Mouse (Mus musculus): ENCODE data around the gene Sp6.

The Sp6 gene

DNA sequence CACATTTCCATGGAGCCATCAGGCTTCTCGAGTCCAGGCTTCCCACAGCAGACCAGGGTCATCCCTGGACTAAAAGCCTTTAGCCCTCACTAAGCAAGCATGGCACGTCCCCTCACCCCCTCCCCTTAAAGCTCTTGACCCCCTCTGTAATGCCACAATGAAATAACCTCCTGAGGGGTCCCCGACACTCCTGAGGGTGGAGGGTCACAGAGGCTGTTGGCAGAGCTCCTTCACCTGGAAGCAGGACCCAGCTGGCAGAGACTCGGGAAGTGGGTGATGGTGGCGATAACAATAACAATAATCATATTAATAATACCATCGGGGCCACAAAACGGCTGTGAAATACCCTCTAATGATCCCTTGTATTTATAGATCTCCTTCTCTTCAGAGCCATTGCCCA is 30.3 kb upstream of the Sp6 start, which contains the start of gene Sp2:
Gene Sp2 (minus strand): TSS at position 101 of the 400 bp plus-strand sequence.
- no peak for DNase-seq

DNA sequence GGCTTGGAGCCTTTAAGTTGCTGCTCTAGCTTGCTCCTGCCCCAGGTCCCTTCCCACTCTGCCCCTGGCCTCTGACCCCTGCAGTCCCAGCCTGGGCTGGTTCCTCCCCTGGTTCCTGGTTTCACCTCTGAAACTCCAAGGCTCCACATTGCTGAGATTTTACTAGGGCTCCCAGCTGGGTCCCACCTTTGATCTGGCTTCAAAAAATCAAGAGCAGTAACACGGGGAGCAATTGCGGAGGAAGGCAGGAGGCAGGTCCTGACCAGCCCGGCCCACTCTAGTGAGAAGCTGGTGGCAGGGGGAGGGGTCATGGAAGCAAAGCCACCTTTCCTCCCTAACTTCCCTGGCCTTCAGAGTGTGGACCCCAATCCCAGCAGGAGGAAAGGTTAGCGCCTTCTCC is 28.3 kb upstream of the Sp6 start:
- DNase-seq = no peak

DNA sequence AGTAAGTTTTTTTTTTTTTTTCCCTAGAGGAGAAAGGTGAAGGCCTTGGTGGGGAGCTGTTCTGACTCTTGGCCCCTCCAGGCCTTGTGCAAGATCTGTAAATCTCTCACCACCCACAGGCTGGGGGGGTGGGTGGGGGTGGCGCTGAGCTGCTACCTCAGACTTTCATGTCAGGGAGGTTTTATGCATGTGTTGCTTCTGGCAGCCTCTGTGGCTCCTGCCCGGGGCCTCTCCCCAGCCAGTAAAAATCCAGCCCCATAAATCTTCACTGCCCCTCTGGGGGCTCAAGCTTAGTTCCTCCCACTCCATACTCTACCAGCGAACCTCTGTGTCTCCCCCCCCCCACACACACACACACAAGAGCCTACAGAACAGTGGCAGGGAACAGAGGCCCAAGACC is 26.7 kb upstream of the Sp6 start:
- no peak for DNase-seq

DNA sequence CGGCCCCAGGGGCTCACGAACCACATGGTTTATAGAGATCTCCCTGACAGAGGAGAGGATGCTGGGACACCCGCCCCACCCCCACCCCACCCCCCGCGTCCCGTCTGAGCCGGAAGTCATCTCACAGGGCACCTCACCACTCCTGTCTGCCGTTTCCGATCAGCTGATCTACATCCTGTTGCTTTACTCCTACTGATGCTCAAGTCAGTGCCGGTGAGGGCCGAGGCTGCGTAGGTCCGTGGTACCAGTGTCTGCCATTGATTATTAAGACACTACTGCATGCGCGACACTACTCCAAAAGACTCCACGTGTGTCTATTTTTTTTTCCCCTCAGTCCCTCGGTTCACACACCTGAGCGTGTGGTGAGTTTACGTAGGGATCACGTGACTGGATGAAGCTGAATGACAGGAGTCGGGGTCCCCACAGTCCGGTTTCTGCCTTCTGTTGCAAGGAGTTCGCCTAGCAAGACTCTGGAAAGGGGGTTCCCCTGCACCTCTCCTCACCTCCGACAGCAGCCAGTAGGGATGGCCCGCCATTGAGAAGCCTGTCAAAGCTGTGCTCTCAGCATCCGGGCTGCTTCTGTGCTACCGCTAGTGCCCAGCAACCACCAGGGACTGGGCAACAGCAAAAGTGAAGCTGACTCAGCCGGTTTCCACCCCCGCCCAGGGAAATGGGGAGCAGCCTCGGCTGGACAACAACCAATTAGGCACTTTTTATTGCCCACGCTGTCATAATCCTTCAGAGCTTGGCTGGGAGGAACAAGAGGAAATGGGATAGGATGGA is 25.1 kb upstream of the Sp6 start:
- DNase-seq = no peak

DNA sequence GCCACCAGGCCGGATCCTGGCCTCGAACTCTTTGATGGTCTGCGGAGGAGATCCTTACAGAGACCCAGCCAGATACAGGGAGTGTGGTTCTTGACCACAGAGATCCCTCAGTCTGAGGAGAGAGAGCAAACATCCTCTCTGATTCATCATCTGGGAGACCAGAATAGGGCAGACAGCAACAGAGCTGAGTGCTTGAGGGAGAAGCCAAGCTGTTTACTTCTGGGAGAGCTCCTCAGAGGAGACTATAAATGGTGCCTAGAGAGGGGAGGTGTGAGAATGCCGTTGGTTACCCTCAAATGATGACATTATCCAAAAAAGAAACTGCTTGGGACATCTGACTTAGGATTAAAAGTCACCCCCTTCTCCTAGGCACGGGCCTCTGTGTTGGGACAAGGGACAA is 21.7 kb upstream of the Sp6 start:
- DNase-seq = no peak

DNA sequence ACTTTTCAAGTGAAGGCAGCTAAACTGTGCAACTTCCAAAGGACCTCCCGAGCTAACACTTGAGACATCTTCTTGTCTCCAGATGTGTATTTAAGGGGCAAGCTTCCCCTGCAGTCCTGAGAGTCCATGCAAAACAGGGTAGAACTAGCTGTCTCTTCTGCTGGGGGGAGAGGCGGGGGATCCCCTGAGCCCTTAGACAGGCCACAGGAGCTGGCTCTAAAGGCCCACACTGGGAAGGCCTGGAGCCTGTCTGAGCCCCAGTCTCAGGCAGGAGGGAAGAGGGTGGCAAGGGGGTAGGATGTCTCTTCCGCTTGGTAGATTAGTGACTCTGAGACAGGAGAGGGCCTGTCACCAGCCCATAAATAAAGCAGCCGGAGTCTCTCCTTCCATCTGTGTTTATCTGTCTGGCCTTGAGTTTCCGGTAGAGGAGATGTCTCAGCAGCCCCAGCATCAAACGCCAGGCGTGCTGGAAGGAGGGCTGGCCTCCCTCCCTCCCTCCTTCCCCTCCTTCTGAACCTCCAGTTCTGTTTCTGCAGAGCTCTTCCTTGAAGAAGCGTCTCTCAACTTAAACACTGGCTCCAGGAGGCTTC is 20.4 kb upstream of the Sp6 start:
- no peak for DNase-seq

DNA sequence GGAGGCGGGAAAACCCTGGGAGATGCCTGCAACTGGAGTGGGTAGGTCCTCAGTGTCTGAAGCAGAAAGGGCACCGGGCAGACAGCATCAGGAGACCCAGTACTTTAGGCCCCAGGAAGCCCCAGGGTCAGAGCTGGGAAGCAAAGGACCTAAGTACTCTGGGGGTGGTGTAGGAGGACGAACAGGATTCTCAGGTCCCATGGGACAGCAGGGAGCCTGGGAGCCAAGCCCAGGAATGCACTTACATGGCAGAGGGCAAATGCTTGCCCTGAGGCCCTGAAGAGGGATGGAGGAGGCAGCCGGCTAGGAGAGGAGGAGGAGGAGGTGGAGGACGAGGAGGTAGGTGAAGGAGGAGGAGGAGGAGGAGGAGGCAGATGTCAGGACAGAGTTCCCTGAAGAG is 18.2 kb upstream of the Sp6 start:
- no peak for DNase-seq

DNA sequence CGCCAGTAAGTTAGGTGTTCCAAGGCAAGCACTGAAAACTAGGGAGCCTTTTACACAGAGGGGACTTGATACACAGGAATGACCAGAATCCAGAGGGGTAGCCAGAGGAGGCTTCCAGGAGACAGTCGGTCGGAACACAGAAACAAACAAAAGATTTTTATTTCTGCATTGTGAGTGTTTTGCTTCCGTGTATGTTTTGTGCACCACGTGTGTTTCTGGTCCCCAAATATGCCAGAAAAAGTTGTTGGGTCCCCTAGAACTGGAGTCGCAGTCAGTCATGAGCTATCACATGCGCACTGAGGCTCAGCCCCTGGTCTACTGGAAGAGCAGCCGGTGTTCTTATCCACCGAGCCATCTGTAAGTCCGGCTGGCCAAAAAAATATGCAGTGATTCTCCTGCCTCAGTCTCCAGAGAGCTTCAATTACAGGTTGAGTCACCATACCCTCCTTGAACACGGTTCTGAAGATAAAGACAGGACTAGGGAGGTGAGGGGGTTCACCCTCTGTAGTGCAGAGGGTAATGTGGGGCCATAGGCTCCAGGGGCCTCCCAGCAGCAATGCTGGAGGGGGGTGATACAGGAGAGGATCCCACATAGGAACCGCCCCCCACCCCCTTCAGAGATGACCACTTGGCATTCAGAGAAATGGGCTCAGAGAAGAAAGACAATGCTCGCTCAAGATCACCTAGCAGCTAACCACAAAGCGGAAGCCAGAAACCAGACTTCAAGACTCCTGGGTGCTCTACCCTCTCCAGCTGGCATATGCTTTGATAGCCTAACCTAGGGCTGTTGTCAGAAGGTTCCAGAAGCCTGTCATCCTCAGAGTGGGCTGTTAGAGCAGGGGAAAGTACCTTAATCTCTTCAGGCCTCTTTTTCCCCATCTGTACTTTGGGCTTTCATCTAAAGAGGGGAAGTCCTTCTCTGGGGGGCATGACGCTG is 17.1 kb upstream of the Sp6 start:
- DNase-seq = no peak

DNA sequence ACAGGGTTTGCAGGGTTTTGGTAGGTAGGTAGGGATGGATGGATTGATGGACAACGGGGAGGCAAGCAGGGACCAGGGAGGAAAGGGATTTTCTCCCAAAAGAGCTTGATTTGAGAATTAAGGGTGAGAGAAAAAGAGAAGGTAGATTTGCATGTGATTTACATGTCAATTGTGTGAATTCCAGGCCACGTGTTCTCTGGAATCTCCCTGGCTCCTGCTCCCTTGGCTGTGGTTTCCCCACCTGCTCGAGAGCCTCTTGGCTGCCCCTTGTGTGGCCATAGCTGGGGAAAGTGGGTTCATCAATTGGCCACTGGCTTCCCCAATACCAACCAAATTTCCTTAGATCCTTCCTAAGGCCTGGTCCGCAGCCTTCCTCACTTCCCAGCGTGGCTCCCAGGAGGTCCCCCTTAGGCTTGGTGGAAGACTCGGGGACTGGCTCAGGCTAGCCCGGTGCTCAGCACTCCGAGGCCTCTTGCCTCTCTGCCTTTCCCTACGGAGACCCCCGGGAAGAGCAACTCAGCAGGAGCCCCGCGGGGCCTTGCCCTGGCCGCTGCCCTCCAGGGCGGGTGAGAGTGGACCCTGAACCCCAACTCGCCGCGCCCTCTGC is 16.3 kb upstream of the Sp6 start:
- DNase-seq = no peak

DNA sequence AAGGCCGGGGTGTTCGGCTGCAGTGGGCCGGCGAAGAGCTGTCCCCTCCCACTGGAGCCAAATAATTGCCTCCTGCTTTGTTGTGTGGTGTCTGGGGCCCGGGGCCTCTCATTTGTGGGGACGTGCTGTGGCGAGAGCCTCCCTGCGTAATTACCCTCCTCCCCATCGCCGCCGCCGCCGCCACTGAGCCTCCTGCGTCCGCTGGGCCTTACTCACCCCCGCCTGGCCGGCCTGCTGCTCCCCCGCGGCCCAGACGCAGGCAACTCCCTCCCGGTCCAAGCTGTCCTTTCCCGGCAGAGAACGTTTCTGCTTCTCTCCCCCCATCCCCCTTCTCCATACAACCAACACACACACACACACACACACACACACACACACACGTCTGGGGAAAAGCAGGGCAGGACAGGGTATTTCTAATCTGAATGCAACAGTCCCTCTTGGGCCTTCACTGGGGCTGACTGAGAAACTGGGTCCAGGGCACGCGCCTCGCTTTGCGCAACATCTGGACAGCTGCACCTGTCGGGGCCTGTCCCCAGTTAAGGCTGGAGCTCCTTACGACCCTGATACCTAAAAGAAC is 15.7 kb upstream of the Sp6 start:
- peak; percentile 67 for DNase-seq

DNA sequence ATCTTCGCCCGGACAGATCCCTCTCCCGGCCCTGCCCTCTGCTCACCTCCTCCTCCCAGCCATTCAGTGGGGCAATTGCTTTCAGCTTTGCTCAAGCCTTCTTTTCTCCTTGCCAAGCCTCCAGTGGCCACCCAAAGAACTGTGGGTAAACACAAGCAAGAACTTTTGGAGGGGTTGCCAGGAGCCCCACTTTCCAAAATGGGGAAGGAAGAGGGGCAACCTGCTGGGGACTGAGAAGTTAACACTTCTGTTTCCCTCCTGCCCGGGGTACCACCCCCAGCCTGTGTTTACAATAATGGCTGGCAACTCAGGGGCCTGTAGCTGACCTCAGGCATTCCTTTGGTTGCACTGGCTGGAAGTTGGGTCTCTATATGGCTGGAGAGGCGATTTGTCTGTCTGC is 10.0 kb upstream of the Sp6 start:
- DNase-seq = no peak

DNA sequence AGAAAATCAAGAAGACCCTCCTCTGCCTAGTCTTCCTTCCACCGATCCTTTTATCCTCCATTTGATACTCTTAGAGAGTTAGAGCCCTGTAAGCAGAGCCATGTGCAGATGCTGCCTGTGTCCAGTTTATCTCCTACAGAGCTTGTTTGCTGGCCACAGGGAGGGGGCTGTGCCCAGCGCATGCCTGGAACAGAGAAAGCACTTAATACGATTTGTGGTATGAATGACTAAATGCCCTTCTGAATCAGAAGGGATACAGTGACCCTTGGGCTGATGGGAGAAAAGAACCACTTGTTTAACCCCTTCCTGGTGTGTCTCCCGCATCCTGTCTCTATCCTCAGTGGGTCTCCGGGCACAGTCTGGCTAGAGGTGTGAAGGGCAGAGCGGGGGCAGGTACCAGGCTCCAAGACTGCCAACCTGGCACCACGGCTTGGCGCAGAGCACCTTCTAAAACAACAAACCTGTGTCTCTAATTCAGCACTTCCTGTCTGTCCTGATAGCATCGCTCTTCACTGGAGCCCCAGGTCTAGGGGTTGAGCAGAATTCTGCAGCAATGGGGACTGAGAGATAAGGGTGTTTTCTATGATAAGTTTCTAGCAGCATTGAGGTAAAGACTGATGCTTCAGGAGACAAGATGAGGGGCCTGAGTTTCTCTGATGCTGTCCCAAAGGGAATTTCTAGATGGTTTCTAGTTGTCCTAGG is 6.0 kb upstream of the Sp6 start:
- DNase-seq = no peak

DNA sequence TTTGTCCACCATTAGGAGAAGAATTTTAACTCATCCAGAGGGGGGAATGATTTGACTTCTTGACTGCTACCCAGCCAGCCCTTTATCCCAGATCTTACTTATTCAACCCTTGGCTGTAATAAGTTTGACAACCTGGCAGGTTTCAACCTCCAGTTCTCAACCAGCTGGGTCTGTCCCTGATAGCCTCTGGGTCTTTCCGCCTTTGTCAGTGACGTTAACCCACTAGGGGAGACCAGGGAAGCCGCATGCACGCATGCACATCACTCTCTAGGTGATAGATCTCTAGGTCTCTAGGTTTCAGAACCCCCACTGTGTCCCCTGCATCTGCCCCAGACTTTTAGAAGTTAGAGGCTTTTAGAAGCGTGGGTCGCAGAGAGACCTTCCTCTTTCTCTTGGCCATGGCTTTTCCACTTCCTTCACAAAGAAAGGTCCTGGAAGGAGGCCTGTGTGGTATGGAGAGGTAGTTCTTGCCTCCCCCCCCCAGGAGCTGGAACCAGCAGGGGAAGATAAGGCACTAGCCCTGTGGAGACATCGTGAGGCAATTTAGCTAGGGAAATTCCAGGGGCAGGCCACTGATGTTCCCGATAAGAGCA is 3.9 kb upstream of the Sp6 start:
- DNase-seq = no peak

DNA sequence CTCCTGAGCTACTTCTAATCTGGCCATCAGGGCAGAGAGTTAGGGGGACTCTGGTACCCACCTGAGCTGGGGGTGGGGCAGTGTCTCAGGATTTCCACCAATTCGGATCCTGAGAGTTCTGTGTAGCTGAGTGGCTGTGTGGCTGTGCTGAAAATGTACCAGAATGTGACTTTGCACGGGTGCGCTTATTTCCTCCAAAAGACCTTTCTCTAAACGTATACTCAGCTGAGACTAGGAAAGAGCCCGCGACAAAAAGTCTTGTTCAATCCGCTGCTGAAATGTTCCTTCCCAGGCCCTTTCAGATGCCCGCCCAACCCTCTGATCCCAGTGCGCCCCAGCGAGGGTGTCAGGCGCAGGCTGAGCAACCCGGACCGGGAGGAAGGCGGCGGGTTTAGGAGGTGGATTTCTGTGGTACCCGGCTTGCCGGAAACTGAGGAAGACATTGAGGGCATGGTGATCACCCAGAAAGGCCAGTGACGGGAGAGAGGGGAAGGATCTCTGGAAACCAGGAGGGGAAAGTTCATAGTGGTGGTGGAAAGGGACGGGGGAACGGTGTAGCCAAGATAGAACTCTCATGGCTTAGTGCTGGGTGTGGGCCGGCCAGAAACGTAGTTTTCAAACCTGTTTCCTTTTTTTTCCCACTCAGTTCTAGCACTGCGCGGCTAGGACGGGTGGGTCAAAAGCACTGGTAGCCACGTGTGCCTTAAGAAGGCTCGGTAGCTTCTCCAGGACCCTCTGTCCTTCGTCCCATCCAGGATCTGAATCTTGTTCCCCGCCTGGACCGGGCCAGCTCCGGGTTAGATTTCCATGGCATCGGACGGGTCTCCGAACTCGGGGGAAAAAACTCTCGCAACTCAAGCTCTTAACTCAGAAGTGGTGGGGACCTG is 4.7 kb downstream of the Sp6 start:
- no peak for DNase-seq

DNA sequence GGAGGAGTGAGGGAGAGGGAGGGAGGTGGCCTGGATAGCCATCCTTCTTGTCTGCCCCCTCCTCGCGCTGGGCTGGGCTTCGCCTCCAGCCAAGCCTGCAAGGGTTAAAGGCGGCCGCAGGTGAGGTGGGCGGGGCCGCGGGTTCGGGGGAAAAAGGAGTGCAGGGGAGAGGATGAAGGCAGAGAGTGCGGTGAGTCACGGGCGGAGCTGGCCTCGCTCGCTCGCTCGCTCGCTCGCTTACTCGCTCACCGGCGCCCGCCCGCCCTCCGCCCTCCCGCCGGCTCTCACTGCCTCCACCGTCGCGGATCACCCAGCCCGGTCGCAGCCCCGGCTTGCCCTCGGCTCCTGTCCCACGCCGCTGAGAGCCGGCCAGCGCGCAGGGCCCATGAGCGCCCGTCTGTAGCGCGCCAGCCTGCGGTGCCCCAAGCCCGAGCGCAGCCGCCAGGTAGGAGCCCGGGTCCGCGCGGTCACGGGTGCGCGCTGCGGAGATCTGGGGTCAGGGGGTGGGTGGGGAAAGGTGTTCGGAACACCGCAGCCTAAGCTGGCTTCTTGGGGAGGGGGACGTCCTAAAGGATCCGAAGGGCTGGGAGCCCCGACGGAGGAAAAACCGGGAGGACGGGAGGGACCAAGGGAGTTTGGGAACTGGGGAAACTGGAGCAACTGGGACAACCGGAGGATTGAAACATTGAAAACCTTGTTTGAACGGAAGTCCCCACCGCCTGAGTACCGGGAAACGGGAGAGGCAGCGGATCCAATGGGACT is 5.6 kb downstream of the Sp6 start:
- no peak for DNase-seq

DNA sequence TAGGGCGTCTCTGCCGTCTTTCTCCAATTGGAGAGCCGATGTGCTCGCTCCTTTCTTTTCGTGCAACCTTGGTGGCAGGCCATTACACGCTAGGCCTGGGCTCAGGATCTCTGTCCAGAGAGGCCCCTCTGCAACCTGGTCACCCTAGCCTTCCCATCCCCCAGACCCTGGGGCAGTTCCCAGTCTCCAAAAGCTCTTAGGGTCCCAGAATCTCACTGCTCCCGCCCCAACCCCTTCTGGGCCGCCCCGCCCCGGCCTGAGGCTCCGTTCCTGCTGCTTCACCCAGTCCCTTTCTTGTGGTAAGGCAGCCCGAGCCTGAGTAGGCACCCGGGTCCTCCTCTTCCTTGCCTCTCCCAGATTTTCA is 6.1 kb downstream of the Sp6 start:
- DNase-seq = no peak

DNA sequence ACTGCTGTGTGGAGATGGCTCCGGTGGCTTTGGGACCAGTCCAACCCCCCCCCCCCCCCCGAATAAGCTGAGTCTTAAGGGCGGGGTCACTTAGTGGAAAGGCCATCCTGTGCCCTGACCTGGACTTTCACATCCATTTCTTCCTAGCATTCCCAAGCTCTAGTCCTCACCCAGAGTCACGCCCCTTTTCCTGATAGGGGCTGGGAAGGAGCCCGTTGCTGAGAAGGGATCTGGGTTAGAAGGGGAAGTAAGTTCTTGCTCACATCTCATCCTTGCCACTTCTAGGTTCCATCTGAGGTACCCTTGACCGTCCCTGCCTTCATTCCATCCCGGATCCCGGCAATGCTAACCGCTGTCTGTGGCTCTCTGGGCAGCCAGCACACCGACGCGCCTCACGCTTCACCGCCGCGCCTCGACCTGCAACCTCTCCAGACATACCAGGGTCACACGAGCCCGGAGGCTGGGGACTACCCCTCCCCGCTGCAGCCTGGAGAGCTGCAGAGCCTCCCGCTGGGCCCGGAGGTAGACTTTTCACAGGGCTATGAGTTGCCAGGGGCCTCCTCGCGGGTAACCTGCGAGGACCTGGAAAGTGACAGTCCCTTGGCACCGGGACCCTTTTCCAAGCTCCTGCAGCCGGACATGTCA is 8.0 kb downstream of the Sp6 start:
- no peak for DNase-seq

DNA sequence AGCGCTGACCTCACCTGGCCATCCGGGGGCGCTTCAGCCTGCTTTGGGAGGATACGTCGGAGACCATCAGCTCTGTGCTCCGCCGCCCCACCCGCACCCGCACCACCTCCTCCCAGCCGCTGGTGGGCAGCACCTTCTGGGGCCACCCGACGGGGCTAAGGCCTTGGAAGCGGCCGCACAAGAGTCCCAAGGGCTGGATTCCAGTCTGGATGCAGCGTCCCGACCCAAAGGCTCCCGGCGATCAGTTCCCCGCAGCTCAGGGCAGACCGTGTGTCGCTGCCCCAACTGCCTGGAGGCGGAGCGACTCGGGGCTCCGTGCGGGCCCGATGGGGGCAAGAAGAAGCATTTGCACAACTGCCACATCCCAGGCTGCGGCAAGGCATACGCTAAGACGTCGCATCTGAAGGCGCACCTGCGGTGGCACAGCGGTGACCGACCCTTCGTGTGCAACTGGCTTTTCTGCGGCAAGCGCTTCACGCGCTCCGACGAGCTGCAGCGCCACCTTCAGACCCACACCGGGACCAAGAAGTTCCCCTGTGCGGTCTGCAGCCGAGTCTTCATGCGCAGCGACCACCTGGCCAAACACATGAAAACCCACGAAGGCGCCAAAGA is 8.8 kb downstream of the Sp6 start:
- DNase-seq = peak; percentile 81

DNA sequence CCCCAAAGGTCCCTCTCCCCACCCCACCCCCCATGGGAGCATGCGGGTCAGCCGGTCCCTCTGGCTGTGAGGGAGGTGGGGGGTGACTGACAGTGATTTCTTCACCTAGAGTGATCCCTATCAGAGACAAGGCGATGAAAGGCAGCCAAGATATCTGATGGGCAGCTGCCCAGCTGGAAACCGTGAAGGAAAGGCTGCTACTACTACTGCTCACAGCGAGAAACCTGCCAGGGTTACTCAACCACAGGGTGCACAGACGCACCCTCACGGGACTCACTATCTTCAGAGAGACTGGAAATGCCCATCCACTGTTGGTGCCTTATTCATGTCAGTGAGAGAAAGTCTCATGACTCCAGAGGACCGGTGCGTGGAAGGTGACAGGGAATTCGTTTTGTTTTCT is 11.8 kb downstream of the Sp6 start:
- no peak for DNase-seq
